Mouse (Mus musculus) monocyte, adult 5-6 weeks (primary cell): Measurements from ENCODE around the gene Mettl2. TPM values are rescaled to one million over a fixed set of nuclear protein-coding genes. Genes with fewer than 3 reads are reported as not detected.

Experiments
- ATAC-seq: fragments of 153-309, 156-312 bp; replicated peaks from 2 replicates; pipeline ENCODE4 v1.8.0; 2017; ENCODE audit warnings: mild to moderate bottlenecking; ENCODE audit not compliant: low TSS enrichment, insufficient number of reproducible peaks, severe bottlenecking, poor library complexity, low FRiP score
- total RNA-seq: library from RNA; stranded (forward); fragments of 200-1000, 200-491, 200-594 nt; gene quantifications from 3 replicates; pipeline ENCODE4 v1.2.3, GENCODE M21; 2017

The Mettl2 gene
- total RNA-seq, 1 experiment from 2014 or later, result 12.2 TPM

GRCm38 (mm10) chr11:105151226-105152016 lies 25.2 kb downstream of the Mettl2 start:
- ATAC-seq, result no peak

DNA sequence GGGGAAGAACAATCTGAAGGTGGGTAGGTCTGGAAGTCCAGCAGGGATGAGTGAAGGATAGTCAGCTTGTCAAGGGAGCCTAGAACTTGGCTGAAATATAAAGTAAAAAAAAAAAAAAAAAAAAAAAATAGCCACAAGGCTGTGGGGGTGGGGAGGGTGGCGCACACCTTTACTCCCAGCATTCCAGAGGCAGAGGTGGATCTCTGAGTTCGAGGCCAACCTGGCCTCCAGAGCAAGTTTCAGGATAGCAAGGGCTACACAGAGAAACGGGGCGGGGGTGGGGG lies 25.7 kb downstream of the Mettl2 start:
- no peak for ATAC-seq

DNA sequence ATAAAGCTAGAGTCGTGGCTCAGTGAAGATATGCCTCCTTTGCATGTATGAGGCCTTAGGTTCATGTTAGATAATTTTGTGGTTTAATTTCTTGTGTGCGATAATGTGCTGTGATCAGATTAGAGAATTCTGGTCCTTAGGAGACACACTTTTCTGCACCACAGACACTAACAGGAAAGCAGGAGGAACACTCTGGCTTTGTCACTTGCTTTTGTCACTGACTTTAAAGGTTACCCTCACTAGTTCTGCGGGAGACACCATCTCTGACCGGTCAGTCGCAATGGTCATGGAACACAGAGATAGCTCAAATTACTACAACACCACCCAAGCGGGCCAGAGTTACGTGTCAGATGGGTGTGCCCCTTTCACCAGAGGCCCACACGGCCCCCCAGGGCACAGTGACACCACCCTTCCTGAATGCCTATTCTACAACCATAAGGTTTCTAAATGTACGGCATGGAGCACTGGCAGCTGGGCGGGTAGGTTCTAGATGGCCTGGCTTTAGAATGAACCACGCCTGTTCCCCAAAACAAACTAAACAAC lies 26.2 kb downstream of the Mettl2 start:
- peak; percentile 54; the same call in 1 of the 2 replicates for ATAC-seq

GRCm38 (mm10) chr11:105153068-105153833 lies 27.0 kb downstream of the Mettl2 start:
- no peak for ATAC-seq

DNA sequence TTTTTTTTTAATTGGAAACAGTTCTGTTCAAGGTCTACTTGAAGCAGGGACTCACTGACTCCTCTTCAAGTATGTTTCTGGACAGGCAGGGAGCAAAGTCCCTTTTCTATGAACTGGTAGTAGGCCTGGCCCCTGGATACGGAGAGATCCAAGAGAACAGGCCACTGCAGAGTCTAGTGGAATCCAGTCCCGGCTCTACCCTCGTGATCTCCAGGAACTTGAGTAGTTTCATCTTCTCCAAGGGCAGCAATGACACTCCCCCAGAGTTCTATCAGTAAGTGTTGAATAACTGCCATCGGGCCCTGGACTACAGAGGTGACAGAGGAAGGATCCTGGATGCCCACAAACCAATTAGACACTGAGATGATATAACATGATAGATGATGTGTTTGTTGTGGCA lies 29.7 kb downstream of the Mettl2 start:
- no peak for ATAC-seq

DNA sequence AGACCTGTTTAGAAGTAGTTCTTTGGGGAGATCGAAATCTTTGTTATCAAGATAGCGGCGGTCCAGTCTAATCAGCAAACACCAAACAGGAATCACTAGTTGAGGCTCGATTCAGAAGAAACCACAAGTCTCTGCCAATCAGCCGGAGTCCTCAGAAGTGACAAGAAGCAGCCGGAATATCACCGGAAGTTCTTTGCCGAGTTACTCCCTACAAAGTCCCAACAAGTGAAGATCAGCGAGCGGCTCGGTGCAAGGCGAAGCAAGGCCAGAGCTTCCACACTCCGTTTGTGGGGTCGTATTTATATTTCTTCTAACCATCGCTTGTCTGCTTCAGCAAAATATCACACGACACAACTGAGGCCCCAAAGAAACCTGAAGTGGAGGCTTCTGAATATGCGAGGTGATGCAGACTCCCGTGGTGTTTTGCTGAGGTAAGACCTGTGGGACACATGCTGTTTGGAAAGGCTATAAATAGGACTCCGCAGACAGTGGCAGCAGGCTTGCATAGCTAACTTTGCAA lies 30.6 kb downstream of the Mettl2 start:
- ATAC-seq, result no peak

- no peak for ATAC-seq
Observed at GRCm38 (mm10) chr11:105158047-105158446, 31.8 kb downstream of the Mettl2 start.

DNA sequence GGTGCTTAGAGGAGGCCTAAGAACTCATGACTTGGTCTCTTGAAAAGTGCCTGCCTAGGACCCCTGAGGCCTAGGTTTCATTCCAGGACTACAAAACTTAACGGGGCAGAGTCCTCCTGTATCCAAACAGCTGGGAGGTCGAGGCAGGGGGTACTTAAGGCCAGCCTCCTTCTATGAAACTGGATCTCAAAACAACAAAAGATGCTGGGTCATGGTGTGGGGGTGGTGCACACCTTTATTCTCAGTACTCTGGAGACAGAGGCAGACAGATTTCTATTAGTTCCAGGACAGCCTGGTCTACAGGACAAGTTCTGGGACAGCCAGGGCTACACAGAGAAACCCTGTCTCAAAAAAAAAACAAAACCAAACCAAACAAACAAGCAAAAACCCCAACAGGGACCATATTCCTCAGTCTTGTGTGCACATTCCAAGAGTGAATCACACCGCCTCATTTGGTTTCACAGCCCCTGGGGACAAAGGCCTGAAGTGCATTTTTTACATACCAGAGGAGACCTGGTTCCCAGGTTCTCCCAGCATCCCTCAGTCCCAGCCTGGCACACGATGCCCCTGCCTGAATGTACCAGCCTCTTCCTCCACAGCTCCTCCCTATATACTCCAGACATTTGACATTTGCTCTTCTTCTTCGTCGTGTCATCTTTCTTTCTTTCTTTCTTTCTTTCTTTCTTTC lies 33.6 kb downstream of the Mettl2 start:
- no peak for ATAC-seq

DNA sequence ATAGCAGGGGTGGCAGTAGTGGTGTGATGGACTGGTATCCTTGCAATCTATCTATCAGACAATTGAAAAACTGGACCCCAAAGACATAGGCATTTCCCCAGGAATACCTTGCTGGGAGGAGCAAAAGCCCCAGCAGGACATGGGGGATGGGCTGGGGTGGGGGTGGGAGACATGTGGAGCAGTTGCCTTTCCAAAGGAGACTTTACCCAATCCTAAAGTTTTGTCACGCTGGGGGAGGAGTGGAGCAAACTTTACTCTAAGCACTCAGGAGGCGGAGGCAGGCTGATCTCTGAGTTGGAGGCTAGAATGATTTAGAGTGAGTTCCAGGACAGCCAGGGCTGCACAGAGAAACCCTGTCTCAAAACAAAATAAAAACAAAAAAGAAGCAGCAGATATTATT lies 35.2 kb downstream of the Mettl2 start:
- no peak for ATAC-seq

DNA sequence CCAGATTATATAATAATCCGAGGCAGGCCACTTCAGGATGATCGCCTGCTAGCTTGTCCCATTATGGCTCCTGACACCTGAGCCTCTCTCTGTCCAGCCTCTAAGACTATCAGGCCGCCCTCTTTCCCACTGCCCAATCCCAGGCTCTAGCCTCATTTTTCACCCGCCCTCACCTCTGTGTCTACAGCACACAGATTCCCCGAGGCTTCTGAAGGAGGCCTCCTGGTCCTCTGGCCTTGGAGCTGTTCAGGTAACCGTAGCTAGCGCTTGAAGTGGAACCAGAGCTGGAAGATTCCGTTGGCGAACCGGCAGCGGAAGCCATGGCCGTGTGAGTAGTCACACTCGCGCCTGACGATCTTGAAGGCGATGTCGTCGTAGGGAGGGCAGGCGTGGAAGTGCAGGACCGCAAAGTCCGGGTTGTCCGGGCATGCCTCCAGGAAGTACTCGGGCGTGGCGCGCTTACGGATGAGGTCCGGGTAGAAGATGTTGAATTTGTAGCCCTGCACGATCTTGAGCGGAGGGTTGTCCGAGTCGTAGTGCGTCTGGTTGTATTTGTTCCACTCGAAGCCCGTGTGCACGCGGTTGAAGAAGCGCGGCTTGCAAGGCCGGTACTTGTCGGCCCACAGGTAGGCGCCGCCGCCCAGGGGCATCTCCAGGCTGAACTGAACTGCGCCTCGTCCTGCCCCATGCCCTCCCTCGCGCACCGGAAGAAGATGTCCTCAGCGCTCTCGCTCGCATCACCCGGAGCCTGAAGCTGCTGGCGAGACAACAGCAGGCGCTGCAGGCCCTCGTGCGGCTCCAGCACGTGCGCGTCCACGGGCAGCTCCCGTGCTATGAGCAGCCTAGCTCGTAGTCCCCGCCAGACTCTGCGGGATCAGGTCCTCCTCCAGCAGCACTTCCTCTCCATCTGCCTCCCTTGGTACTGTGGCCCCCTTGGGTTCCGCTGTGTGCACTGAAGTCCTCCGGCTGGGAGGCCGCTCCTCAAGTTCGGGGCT lies 38.6 kb downstream of the Mettl2 start:
- no peak for ATAC-seq

DNA sequence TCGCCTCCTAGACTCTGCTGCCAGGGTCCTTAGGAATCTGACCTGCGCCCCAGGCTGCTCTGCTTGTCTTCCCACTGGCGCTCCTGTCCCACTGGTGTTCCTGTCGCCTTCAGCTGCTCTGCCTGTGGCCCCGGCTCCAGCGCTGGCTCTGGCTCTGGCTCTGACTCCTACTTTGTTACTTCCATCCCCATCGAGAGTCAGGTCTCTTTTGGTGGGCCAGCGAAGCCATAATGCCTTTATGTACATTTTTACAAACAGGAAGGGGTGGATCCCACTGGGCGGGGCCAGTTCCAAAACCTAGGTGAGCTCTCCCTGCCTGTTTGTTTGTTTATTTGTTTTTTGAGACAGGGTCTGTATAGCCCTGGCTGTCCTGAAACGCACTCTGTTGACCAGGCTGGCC lies 40.6 kb downstream of the Mettl2 start:
- ATAC-seq, result no peak

DNA sequence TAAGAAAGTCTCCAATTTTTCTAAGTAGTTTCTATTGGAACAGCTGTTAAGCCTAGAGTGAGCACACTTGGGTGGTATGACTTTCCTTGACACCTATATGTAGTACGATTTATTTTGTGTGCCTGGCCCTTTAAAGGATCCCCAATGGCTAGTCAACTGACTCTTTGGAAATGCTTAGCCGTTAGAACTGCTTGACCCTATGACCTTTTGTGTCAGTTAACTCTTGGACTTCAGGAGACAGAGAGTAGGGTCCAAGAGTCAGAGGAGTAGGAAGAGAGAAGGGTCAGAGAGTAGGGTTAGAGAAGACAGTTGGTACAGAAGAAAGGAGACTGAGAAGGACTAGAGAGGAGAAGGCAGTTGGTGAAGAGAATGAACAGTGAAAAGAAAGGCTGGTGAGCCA lies 52.3 kb downstream of the Mettl2 start, which contains the start of gene Tlk2:
Tlk2 (plus strand) TSS at position 292 of the 400 bp plus-strand sequence.
- ATAC-seq, result no peak

DNA sequence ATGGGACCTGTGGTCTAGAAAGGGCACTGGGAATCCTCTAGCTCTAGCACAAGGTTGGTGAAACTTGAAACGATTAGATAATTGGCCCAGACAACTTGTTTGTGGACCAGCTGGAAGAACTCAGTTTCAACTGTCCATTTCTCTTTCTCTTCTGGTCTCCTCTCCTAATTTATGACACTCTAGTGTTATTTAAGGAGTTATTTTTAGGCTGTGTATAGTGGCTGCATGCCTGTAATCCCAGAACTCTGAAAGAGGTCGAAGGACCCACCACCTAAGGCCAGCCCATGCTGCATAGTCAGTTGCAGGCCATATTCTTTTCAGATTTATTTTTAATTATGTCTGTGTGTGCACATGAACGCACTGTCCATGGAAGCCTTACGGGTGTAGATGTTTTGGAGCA lies 53.3 kb downstream of the Mettl2 start:
- no peak for ATAC-seq

DNA sequence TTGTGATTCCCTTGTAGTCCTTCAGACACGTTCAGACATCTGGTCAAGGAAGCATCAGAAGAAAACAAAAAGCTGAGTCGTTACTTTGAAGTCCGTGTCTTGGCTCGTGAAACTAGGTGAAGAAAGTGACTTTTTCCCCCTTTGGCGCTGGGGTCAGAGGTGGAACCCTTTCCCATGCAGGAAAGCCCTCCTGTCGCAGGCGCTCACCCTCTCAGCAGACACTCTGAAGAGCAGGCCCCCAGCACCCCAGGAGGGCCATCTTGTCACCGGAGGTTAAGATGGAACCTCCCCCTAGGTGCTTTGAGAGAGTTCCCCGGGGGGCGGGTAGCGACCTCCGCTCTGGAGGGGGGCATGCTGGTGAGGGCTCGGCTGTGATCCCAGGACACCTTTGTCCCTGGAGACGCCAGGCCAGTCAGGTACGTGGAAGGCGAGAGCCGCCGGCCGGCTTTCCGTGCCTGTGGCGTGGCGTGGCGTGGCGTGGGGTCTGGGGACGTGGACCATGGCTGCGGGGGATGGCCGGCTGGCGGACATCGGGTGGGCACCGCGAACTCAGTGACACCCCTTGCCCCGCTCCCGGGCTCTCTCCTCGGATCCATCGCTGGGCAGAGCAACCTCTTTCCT lies 54.4 kb downstream of the Mettl2 start:
- peak; percentile 24; the same call in 1 of the 2 replicates for ATAC-seq

- ATAC-seq, result peak; percentile 70
Observed at GRCm38 (mm10) chr11:105181126-105181637, 55.0 kb downstream of the Mettl2 start.

DNA sequence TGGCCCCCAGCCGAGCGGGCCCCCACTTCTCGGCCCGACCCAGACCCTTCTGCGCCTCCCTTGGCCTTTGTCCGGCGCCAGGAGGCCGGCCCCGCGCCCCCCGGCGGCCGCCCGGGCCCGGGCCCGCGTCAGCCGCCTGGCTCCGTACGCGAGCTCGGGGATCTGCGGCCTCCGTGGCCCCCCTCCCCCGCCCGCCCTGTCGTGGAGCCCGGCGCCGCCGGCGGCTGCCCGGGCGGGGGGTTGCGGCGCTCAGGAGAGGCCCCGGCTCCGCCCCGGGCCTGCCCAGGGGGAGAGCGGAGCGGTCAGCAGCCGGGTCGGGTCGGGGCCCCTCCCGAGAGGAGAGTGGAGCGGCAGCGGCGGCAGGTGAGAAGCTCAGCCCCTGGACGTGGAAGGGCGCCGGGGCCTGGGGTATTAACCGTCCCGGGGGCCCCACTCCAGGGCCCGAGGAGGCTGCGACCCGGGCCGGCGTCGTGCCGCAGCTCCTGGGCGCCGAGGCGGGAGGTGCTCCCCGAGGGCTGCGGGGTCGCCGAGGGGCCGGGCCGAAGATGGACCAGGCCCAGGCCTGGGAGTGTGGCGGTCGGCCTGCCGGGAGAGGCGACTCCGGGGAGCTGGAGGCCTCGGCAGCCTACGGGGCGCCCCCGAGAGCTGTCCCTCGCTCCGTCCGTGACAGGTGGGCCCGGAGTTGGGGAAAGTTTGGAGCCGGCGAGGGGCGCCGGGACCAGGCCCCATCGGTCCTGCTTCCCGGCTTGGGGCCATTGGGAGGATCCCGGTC lies 55.6 kb downstream of the Mettl2 start:
- no peak for ATAC-seq

DNA sequence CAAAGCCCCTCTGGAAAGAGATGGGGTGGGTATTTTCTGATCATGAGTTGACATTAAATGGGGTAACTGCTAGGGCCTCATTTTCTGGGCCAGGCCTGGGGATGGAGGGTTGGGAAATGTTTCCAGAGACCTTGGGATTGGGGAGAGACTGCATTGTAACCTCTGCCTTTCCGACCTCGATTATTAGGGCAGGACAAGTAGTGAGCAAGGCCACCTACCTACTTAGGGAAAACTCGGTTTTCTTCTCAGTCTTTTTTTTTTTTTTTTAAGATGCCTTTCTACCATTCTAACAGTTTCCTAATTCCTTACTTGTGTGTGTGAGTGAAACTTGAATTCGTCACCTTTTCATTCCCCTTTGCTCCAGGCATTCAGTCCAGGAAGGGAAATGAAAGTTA lies 56.2 kb downstream of the Mettl2 start:
- ATAC-seq, result no peak
